ENCODE assay signal across 8 mouse cellular contexts in the genomic region with DNA sequence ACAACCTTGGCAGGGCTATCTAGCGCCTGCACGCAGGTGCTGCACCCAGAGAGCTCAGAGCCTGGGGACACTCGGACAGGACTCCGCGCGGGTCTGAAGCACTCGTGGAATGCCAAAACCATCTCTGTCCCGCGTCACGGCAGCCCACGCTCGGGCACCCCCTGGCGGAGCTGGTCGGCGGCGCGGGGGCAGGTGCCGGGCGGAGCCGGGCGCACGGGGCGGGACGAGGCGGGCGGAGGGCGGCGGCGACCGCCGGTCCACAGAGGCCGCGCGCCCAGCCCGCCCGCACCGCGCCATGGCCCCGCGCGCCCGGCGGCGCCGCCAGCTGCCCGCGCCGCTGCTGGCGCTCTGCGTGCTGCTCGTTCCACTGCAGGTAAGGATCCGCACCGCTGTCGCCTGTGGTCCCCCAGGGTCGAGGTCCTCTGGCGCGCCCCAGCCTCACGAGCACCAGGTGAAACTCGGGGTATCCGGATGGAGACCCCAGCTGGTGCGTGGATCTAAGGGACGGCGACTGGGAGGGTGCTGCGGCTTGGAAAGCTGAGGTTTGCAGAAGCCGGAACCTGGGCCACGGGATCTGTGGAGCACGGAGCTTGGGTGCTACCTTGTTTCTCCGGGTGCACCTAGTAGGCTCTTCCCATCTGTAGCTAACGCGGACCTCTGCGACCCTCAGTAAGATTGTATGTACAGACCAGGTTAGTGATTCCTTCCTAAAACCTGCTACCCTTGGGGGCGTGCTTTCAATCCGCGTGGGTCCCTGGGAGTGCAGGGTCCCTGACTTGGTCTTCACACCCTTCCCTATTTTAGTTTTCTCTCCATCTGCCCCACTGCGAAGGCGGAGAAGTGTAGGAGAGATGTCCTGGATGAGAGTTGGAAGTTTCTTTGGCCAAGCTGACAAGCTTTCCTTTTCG. TPM values are rescaled to one million over a fixed set of nuclear protein-coding genes. Genes with fewer than 3 reads are reported as not detected.
DNase-seq lines count a peak whose midpoint lies in the region; ATAC-seq lines count a peak whose summit lies in the region.

A gene (plus strand): TSS at position 262 of the 908 bp plus-strand sequence.

- DNase-seq in ZHBTc4 (ENCODE audit: low read depth, low spot score): peak; percentile 58
- peak; percentile 55 to 60 for DNase-seq in left cerebral cortex, postnatal 36 days (ENCODE audit: low spot score in 2 of 2)
- peak; percentile 57 to 74 for DNase-seq in right cerebral cortex, postnatal 10 days (ENCODE audit: low spot score in 2 of 2)
- DNase-seq in urinary bladder, postnatal 14 days (ENCODE audit: low spot score): peak; percentile 75

- peak within 1 kb of the TSS; percentile 58; the same call in 1 of the 2 replicates for H3K27ac ChIP-seq in intestine, embryonic 15.5 days

- H3K4me2 ChIP-seq in intestine, embryonic 15.5 days (replicated peaks): peak within 1 kb of the TSS; percentile 90

- H3K27me3 ChIP-seq in intestine, embryonic 15.5 days (replicated peaks): no peaks in the 10 kb centered on the region

- peaks cover 16% of the 10 kb centered on the region for H3K4me1 ChIP-seq in intestine, embryonic 15.5 days (replicated peaks)

- peak within 1 kb of the TSS; percentile 74 for H3K9ac ChIP-seq in intestine, embryonic 15.5 days

- peak within 1 kb of the TSS; percentile 76 for H3K4me3 ChIP-seq in intestine, embryonic 15.5 days (replicated peaks)

- WGBS in intestine, embryonic 15.5 days: 3% methylated on average over 73 of the region's 77 CpGs

- intact Hi-C loops in left cerebral cortex, postnatal 36 days (cut with DNase I): loop anchor here (5.0 kb wide), 2 partner anchors 38 to 212 kb away; a partner anchor contains a TSS

- H3K9me3 ChIP-seq in intestine, embryonic 15.5 days: no peaks in the 10 kb centered on the region

- no peaks in the 10 kb centered on the region for H3K36me3 ChIP-seq in intestine, embryonic 15.5 days

- peak; percentile 45 for ATAC-seq in common myeloid progenitor, adult 5-6 weeks (replicated peaks; ENCODE audit: low read depth, poor library complexity, severe bottlenecking)
- peak; percentile 69 for ATAC-seq in granulocyte monocyte progenitor cell, adult 5-6 weeks (replicated peaks; ENCODE audit: poor library complexity, severe bottlenecking)
- ATAC-seq in intestine, embryonic 15.5 days: peak; percentile 77
- peak; percentile 63 for ATAC-seq in megakaryocyte progenitor cell, adult 5-6 weeks (replicated peaks; ENCODE audit: poor library complexity)

RNA-seq across cellular contexts. Expression of the gene that starts here (rescaled TPM):
- total RNA-seq in common myeloid progenitor, adult 5-6 weeks (2017): 0.32 TPM in 1 of 2 replicates, not detected in the other
- 0.54 and 0.98 TPM in 2 replicates for total RNA-seq in granulocyte monocyte progenitor cell, adult 5-6 weeks (2014; fragmentation: Nextera tagmentation)
- 0.13 and 1.5 TPM in 2 replicates for total RNA-seq in granulocyte monocyte progenitor cell, adult 5-6 weeks (2017)
- 9.1 and 9.5 TPM in 2 replicates for polyA plus RNA-seq in intestine, embryonic 15.5 days (2015; fragmentation: Nextera tagmentation; extraction: Ambion mirVana)
- total RNA-seq in left cerebral cortex, postnatal 36 days (2021): 1 to 10 TPM; 7.9 to 8.7 TPM
- total RNA-seq in megakaryocyte progenitor cell, adult 5-6 weeks (2015): 0.22 and 0.64 TPM in 2 replicates
- 0.98 TPM in 1 of 2 replicates, not detected in the other for total RNA-seq in megakaryocyte progenitor cell, adult 5-6 weeks (2017)

Comparison
In these comparisons a context has a peak if more than half of its experiments do, and no peak if none do; other contexts are left out.
1. Peak in every context shown above with its lines: DNase-seq, ATAC-seq, H3K4me3 ChIP-seq and H3K27ac ChIP-seq.
2. Peak in ATAC-seq in common myeloid progenitor, adult 5-6 weeks; RNA of the gene not detected or under 1 TPM.
3. Peak in ATAC-seq in megakaryocyte progenitor cell, adult 5-6 weeks; RNA of the gene not detected or under 1 TPM.